Mouse (Mus musculus): ENCODE measurements around the gene Trmt10c. TPM values are rescaled to one million over a fixed set of nuclear protein-coding genes. Genes with fewer than 3 reads are reported as not detected.

Gene Trmt10c
- total RNA-seq, 2 experiments from 2014 or later: 1.7 to 3.9 TPM

Other genes starting within 250 kb of the Trmt10c start
- 6.0 and 8.4 TPM in 2 replicates for gene Nfkbiz, start 198.9 kb downstream of the Trmt10c start, total RNA-seq (2015; ENCODE audit: low replicate concordance)
- gene Nfkbiz, start 198.9 kb downstream of the Trmt10c start, total RNA-seq (2017; ENCODE audit: low replicate concordance): 2.6 and 5.3 TPM in 2 replicates
- gene Nxpe3, start 142.5 kb downstream of the Trmt10c start, total RNA-seq (2015; ENCODE audit: low replicate concordance): 1.0 and 1.3 TPM in 2 replicates
- 0.77 and 0.84 TPM in 2 replicates for gene Nxpe3, start 142.5 kb downstream of the Trmt10c start, total RNA-seq (2017; ENCODE audit: low replicate concordance)
- gene Cep97, start 103.0 kb downstream of the Trmt10c start, total RNA-seq (2015; ENCODE audit: low replicate concordance): 2.5 and 8.2 TPM in 2 replicates
- 1.5 and 2.2 TPM in 2 replicates for gene Cep97, start 103.0 kb downstream of the Trmt10c start, total RNA-seq (2017; ENCODE audit: low replicate concordance)
- gene Rpl24, start 71.5 kb downstream of the Trmt10c start, total RNA-seq (2015; ENCODE audit: low replicate concordance): 383 and 432 TPM in 2 replicates
- gene Rpl24, start 71.5 kb downstream of the Trmt10c start, total RNA-seq (2017; ENCODE audit: low replicate concordance): 184 and 212 TPM in 2 replicates
- 21.1 and 24.5 TPM in 2 replicates for gene Zbtb11, start 63.9 kb downstream of the Trmt10c start, total RNA-seq (2015; ENCODE audit: low replicate concordance)
- 33.2 and 35.2 TPM in 2 replicates for gene Zbtb11, start 63.9 kb downstream of the Trmt10c start, total RNA-seq (2017; ENCODE audit: low replicate concordance)
- gene Pcnp, start 8.1 kb downstream of the Trmt10c start, total RNA-seq (2015; ENCODE audit: low replicate concordance): 14.0 and 55.6 TPM in 2 replicates
- 42.2 and 47.1 TPM in 2 replicates for gene Pcnp, start 8.1 kb downstream of the Trmt10c start, total RNA-seq (2017; ENCODE audit: low replicate concordance)
- 93.6 and 141 TPM in 2 replicates for gene Senp7, start 10.5 kb upstream of the Trmt10c start, total RNA-seq (2015; ENCODE audit: low replicate concordance)
- 90.5 and 92.9 TPM in 2 replicates for gene Senp7, start 10.5 kb upstream of the Trmt10c start, total RNA-seq (2017; ENCODE audit: low replicate concordance)
- 1.5 and 4.4 TPM in 2 replicates for gene Impg2, start 166.5 kb upstream of the Trmt10c start, total RNA-seq (2015; ENCODE audit: low replicate concordance)
- gene Impg2, start 166.5 kb upstream of the Trmt10c start, total RNA-seq (2017; ENCODE audit: low replicate concordance): 5.4 and 7.1 TPM in 2 replicates